Mouse (Mus musculus): ENCODE results near the gene Dgcr2.

The Dgcr2 gene

GRCm38 (mm10) chr16:17848928-17849327 is 49.4 kb downstream of the Dgcr2 start:
- DNase-seq (ENCODE audit: low read depth, low spot score) = peak; percentile 59

GRCm38 (mm10) chr16:17848431-17848830 is 49.9 kb downstream of the Dgcr2 start:
- DNase-seq (ENCODE audit: low read depth, low spot score) = no peak

- no peak for DNase-seq (ENCODE audit: low read depth, low spot score)
These were observed 54.5 kb downstream of the Dgcr2 start for GRCm38 (mm10) chr16:17843701-17844365.

- DNase-seq (ENCODE audit: low read depth, low spot score) = no peak
These were observed 55.9 kb downstream of the Dgcr2 start for GRCm38 (mm10) chr16:17842437-17842836.

GRCm38 (mm10) chr16:17839976-17840375 is 58.4 kb downstream of the Dgcr2 start:
- DNase-seq (ENCODE audit: low read depth, low spot score) = no peak

- no peak for DNase-seq (ENCODE audit: low read depth, low spot score)
These were observed 60.3 kb downstream of the Dgcr2 start, which contains the start of gene Car15 for GRCm38 (mm10) chr16:17838051-17838450. Gene Car15 (minus strand): TSS chr16:17838364.

GRCm38 (mm10) chr16:17835481-17835880 is 62.9 kb downstream of the Dgcr2 start:
- no peak for DNase-seq (ENCODE audit: low read depth, low spot score)

GRCm38 (mm10) chr16:17834543-17834942 is 63.8 kb downstream of the Dgcr2 start:
- no peak for DNase-seq (ENCODE audit: low read depth, low spot score)

- DNase-seq (ENCODE audit: low read depth, low spot score) = peak; percentile 27
These were observed 64.5 kb downstream of the Dgcr2 start for GRCm38 (mm10) chr16:17833681-17834399.

GRCm38 (mm10) chr16:17833321-17833680 is 65.1 kb downstream of the Dgcr2 start:
- no peak for DNase-seq (ENCODE audit: low read depth, low spot score)

GRCm38 (mm10) chr16:17832821-17833220 is 65.5 kb downstream of the Dgcr2 start, which contains the start of gene B830017H08Rik:
Gene B830017H08Rik (plus strand): TSS chr16:17833121.
- no peak for DNase-seq (ENCODE audit: low read depth, low spot score)

GRCm38 (mm10) chr16:17831781-17832180 is 66.6 kb downstream of the Dgcr2 start:
- DNase-seq (ENCODE audit: low read depth, low spot score) = no peak

GRCm38 (mm10) chr16:17830385-17831178 is 67.8 kb downstream of the Dgcr2 start:
- no peak for DNase-seq (ENCODE audit: low read depth, low spot score)

- DNase-seq (ENCODE audit: low read depth, low spot score) = no peak
These were observed 69.5 kb downstream of the Dgcr2 start for GRCm38 (mm10) chr16:17828867-17829266.

GRCm38 (mm10) chr16:17828229-17828628 is 70.1 kb downstream of the Dgcr2 start:
- DNase-seq (ENCODE audit: low read depth, low spot score) = no peak

GRCm38 (mm10) chr16:17826500-17826899 is 71.9 kb downstream of the Dgcr2 start:
- no peak for DNase-seq (ENCODE audit: low read depth, low spot score)

GRCm38 (mm10) chr16:17816528-17816927 is 81.8 kb downstream of the Dgcr2 start:
- DNase-seq (ENCODE audit: low read depth, low spot score) = no peak

GRCm38 (mm10) chr16:17815411-17816402 is 82.7 kb downstream of the Dgcr2 start:
- peak; percentile 63 for DNase-seq (ENCODE audit: low read depth, low spot score)

GRCm38 (mm10) chr16:17813173-17813572 is 85.2 kb downstream of the Dgcr2 start:
- no peak for DNase-seq (ENCODE audit: low read depth, low spot score)

GRCm38 (mm10) chr16:17812120-17812519 is 86.2 kb downstream of the Dgcr2 start:
- DNase-seq (ENCODE audit: low read depth, low spot score) = peak; percentile 50

GRCm38 (mm10) chr16:17809711-17810110 is 88.7 kb downstream of the Dgcr2 start:
- DNase-seq (ENCODE audit: low read depth, low spot score) = no peak
